Mouse (Mus musculus) midbrain, embryonic 10.5 days (tissue): ENCODE measurements at regions not wholly inside any gene's neighbourhood (a gene's known extent, or its start where the extent isn't known, plus 50 kb on each side); places are given as distances from the start of the nearest gene placed in this dataset.

ENCODE experiments used
- DNase-seq: peaks from one replicate; pipeline ENCODE4 v3.0.0-alpha.2; 2017; ENCODE audit warnings: low spot score
- H3K27ac ChIP-seq: fragments of 300-500 bp; sonication (generic); replicated peaks from 2 replicates; pipeline ENCODE4 v1.5.1; 2016; ENCODE audit warnings: mild to moderate bottlenecking
- H3K27me3 ChIP-seq: fragments of 300-500 bp; sonication (generic); 2 replicates; pipeline ENCODE4 v1.6.1; 2016; ENCODE audit warnings: low read depth, mild to moderate bottlenecking; ENCODE audit not compliant: poor library complexity, severe bottlenecking
- H3K36me3 ChIP-seq: fragments of 300-500 bp; sonication (generic); 2 replicates; pipeline ENCODE4 v1.6.1; 2016; ENCODE audit warnings: mild to moderate bottlenecking, moderate library complexity
- H3K4me1 ChIP-seq: fragments of 300-500 bp; sonication (generic); 2 replicates; pipeline ENCODE4 v1.6.1; 2016
- H3K4me3 ChIP-seq: fragments of 300-500 bp; sonication (generic); 2 replicates; pipeline ENCODE4 v1.5.1; 2016; ENCODE audit warnings: mild to moderate bottlenecking, moderate library complexity
- H3K9me3 ChIP-seq: fragments of 300-500 bp; sonication (generic); replicated peaks from 2 replicates; pipeline ENCODE4 v1.6.1; 2016; ENCODE audit warnings: mild to moderate bottlenecking
- WGBS: fragments of 180-500 bp; shearing (Covaris S2); methylation state at CpG from one replicate; pipeline ENCODE4 v1.1.7; 2016; 5-methylcytosine and 5-hydroxymethylcytosine counted together

DNA sequence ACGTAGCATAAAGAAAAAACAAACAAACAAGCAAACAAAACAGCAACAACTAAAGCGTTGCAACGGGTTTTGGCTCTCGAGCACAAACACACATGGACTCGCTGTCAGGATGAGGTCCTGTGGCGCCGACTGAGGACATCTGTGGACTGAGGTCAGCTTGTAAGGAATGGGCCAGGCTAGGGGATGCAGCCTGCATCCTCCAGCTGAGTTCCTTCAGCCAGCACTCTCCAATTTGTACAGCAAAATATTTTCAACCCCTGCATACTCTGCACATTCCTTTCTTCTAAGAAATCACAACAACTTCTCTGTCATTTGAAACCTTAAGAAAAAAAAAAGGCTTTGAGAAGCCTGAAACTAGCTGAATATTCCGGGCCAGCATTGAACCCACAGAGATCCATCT lies 78.5 kb upstream of the Krr1 start:
- Histone ChIP-seq H3K27ac (no peak overlapping the region), H3K36me3 (no peaks in the 10 kb centered on the region), H3K27me3 (no peaks in the 10 kb centered on the region), H3K9me3 (no peaks in the 10 kb centered on the region), H3K4me3 (no peak overlapping the region), H3K4me1 (0 out of 2 replicates have a peak, but pooled peaks cover 3% of the 10 kb centered on the region)
- WGBS = 78% methylated on average over 8 of the region's 8 CpGs
- DNase-seq = no peak

DNA sequence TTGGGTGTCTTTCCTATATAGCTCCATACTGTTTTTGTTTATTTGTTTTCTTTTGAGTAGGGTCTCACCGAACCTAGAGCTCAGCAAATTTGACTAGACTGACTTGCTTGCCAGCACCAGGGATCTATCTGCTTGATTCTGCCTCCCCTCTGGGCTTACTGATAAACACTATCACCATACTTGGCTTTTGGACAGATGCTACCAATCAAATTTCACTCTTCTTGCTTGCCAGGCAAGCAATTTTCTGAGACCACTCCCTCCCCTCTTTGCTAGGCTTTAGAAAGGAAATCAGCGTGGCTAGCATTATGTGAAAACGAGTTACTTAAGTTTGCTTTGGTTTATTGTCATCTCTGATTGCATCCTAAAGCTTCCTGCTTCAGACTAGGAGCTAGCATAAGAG lies 75.1 kb upstream of the Krr1 start:
- H3K27me3 ChIP-seq = no peaks in the 10 kb centered on the region
- H3K4me1 ChIP-seq = peaks cover 11% of the 10 kb centered on the region
- H3K27ac ChIP-seq = no peak overlapping the region
- H3K9me3 ChIP-seq = no peaks in the 10 kb centered on the region
- DNase-seq = no peak
- H3K36me3 ChIP-seq = no peaks in the 10 kb centered on the region
- WGBS = 79% methylated on average over 3 of the region's 3 CpGs
- no peak overlapping the region for H3K4me3 ChIP-seq

DNA sequence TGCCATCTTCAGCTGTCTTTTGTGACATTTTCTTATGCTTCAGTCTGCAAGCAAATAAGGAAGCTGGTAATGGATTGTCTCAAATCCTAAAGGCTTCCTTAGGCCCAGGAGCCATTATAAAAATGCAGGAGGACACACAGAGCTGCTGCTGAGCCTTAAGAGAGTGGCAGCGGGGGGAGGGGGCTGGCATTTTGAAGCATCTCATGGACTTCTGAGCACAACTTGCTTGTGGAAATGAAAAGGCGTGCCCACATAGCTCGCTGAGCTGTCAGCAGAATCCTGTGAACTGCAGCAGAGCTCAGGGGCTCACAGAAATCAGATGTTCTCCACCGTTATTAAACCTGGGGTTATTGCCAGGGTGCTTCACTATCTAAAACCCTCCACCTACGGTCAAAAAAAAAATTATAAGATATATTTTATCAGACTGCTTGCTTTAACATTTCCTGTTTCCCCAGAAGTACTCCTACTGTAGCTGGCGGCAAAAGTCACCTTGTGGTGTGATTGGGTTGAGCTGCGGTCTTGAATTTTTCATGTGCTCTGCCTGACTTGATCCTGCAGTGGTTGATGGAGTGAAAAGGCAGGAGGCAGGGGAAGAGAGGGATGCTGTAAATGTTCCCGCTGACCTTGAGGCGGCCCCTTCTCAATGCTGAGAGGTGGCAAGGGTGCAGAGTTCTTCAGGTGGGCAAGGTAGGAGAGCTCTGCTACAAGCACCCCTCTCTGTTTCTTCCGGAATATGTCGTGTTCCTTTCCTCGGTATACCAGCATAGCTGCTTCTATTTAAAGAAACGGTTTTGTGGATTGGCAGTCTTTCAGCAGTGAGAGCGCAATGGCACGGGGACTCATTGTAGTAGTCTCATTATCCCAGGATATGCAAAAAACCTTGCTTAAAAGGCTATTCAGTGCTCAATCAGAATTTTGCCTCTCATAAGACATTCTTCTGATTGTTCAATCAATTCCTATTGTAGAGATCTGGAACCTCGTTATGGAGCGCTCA lies 71.4 kb upstream of the Krr1 start:
- Histone ChIP-seq H3K27me3 (no peaks in the 10 kb centered on the region), H3K27ac (no peak overlapping the region), H3K4me3 (no peak overlapping the region), H3K36me3 (no peaks in the 10 kb centered on the region), H3K4me1 (peaks cover 8% of the 10 kb centered on the region), H3K9me3 (no peaks in the 10 kb centered on the region)
- WGBS = 80% methylated on average over 17 of the region's 17 CpGs
- no peak for DNase-seq

DNA sequence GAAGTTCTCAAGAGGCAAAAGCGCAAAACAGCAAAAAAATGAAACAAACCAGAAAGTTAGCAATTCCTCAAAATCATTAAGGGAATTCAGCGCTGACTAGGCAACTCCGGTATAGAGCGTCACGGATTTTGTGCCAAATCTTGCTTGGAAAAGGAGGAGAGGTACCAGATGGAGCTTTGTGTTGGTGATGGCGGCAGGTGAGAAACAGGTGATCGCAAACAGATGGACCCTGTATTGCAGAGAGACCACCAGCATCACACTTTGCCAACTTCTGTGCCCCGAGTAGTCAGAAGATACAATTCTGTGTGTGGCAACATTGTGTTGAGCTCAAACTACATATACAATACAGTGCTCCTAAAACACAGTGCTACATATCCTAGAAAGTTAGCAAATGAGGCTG lies 68.5 kb upstream of the Krr1 start:
- WGBS = 96% methylated on average over 8 of the region's 8 CpGs

DNA sequence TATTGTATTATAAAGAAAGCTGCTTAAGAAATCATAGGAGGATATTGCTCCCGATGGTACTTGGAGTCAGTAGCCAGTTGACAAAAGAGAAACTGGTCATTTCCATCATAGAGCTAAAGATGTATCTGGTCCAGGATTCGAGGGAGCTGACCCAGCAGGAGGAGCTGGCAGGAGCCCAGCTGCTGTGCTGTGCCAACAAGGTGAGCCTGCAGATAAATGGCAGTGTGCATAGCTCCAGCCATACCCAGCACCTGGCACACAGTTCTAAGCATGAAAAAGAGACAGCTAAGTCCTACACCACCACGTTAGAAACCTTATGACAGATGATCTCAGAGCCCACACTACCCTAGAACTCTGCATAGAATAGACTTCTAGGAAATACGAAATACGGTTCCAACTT lies 64.6 kb upstream of the Krr1 start:
- no peaks in the 10 kb centered on the region for H3K36me3 ChIP-seq
- H3K4me3 ChIP-seq = no peak overlapping the region
- H3K4me1 ChIP-seq = no peaks in the 10 kb centered on the region
- H3K27ac ChIP-seq = no peak overlapping the region
- WGBS = 88% methylated on average over 5 of the region's 5 CpGs
- DNase-seq = no peak
- no peaks in the 10 kb centered on the region for H3K27me3 ChIP-seq
- H3K9me3 ChIP-seq = no peaks in the 10 kb centered on the region

More for the DNA sequence above, 68.5 kb upstream of the Krr1 start:
- H3K36me3 ChIP-seq = no peaks in the 10 kb centered on the region
- no peaks in the 10 kb centered on the region for H3K9me3 ChIP-seq
- H3K4me1 ChIP-seq = peaks cover 8% of the 10 kb centered on the region
- H3K27me3 ChIP-seq = no peaks in the 10 kb centered on the region
- DNase-seq = no peak
- H3K27ac ChIP-seq = no peak overlapping the region
- H3K4me3 ChIP-seq = no peak overlapping the region

DNA sequence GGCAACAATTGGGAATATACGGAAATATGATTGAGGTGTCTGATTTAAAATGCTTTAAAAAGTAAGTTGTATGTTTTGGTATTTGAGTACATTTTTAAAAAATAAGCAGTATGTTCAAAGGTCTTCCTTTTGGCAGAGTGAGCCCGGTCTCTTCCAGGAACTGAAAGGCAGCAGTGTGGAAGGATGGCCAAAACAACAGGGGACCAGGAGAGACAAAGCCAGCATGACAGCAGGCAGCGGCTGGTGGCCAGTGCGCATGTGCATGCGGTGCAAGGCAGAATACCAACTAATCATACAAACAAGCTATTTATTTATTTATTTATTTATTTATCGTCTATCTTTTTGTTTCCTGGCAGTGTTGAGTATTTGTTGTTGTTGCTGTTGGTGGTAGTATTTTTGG lies 59.9 kb upstream of the Krr1 start:
- Histone ChIP-seq H3K4me1 (peaks cover 11% of the 10 kb centered on the region; the same call in 1 of the 2 replicates), H3K27ac (no peak overlapping the region), H3K4me3 (no peak overlapping the region), H3K9me3 (no peaks in the 10 kb centered on the region), H3K36me3 (no peaks in the 10 kb centered on the region), H3K27me3 (no peaks in the 10 kb centered on the region)
- 88% methylated on average over 6 of the region's 6 CpGs for WGBS
- DNase-seq = no peak

DNA sequence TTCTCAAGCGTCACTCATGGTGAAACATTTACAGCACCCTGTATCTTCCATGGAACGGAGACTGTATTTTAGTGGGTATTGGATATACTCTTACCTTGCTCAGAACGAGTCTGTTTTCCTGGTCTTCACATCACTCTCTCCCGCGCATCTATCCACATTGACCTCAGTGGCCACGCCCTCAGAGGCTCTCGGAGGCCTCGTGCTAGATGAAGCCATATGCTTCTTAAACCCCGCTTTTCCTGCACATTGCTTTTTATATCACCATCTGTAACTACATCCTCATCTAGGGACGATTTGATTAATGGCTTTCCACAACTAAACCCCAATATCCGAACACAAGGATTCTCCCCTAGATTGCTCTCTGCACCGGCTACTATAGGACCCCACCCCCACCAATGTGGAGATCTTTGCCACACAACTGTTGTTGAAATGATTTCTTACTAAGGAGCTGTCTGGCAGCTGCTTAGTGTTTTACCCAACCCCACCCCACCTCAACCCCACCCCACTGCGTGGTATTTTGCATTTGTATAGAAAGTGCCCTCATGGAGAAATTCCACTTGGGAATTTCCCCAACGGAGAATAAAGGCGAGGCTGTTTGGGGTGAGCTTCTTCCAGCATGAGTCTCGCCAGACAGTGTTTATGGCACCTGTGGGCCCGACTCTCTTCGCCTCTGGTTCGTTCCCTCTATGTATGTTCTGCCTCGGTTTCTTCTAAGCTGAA lies 59.2 kb upstream of the Krr1 start:
- H3K4me1 ChIP-seq = peaks cover 18% of the 10 kb centered on the region
- no peak overlapping the region for H3K27ac ChIP-seq
- no peaks in the 10 kb centered on the region for H3K27me3 ChIP-seq
- H3K9me3 ChIP-seq = no peaks in the 10 kb centered on the region
- H3K4me3 ChIP-seq = no peak overlapping the region
- no peak for DNase-seq
- H3K36me3 ChIP-seq = no peaks in the 10 kb centered on the region
- 86% methylated on average over 20 of the region's 20 CpGs for WGBS

DNA sequence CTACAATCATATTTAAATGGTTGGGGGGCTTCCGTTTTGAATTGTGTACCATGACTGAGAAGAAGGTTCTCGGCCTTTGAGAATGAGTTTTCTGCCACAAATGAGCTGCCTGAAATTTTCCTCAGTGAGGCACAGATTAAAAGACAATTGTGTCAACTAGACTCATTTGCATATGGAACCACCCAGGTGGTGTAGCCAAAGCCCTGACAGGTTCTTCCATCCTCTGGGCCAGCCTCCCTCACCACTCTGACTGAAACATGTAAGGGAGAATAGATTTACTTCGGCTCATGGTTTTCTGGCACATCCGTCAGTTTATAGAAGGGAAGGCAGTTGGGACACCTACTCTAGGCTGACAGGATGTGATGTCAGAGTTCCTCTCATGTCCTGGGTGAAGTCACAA lies 58.2 kb upstream of the Krr1 start:
- WGBS = 89% methylated on average over 4 of the region's 4 CpGs
- DNase-seq = no peak
- H3K9me3 ChIP-seq = no peaks in the 10 kb centered on the region
- no peak overlapping the region for H3K27ac ChIP-seq
- H3K4me1 ChIP-seq = peaks cover 19% of the 10 kb centered on the region
- H3K36me3 ChIP-seq = no peaks in the 10 kb centered on the region
- no peaks in the 10 kb centered on the region for H3K27me3 ChIP-seq
- no peak overlapping the region for H3K4me3 ChIP-seq

DNA sequence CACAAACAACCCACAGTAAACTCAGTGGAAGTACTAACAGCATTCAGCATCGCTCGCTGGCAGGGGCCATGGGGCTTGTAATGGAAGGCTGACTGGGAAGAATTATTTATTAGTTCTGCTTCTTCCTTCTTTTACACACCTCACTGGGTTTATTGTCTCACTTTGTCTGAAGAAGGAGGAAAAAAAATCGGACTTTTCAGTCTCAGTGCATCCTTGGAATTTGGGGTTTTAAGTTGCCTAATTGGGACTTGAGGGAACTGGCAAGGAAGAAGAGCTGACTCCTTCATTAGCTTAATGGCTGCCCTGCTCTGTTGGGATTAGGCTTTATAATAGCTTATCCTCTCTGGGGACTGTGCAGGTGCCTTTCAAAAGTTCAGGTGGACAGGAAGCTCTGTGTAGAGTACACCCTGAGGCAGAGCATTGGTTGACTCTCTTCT lies 54.4 kb upstream of the Krr1 start:
- Histone ChIP-seq H3K9me3 (no peaks in the 10 kb centered on the region), H3K4me1 (peaks cover 22% of the 10 kb centered on the region), H3K4me3 (no peak overlapping the region), H3K27ac (no peak overlapping the region), H3K36me3 (no peaks in the 10 kb centered on the region), H3K27me3 (0 out of 2 replicates have a peak, but pooled peaks cover 4% of the 10 kb centered on the region)
- 30% methylated on average over 3 of the region's 3 CpGs for WGBS
- DNase-seq = no peak

DNA sequence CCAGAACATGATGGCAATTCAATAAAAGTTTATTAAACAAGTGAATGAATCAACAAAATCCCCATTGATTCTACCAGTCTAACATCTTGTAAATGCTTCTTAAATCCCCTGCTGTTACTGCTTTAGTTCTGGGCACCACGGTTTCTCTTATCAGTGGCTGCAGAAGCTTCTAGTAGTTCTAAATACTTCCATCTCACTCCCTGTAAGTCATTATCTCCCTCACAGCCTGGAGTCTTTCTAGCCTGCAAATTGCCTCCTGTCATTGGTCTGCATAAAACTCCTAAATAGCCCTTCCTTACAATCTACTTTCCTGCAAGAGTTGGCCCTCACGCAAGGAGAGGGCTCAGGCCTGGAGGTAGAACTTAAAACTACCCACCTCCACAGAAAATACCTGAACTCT lies 53.0 kb upstream of the Krr1 start:
- H3K27me3 ChIP-seq = peaks cover 4% of the 10 kb centered on the region; the same call in 1 of the 2 replicates
- H3K4me1 ChIP-seq = peaks cover 27% of the 10 kb centered on the region
- no peak for DNase-seq
- H3K36me3 ChIP-seq = no peaks in the 10 kb centered on the region
- H3K9me3 ChIP-seq = no peaks in the 10 kb centered on the region
- 79% methylated on average over 2 of the region's 2 CpGs for WGBS
- no peak overlapping the region for H3K4me3 ChIP-seq
- no peak overlapping the region for H3K27ac ChIP-seq

DNA sequence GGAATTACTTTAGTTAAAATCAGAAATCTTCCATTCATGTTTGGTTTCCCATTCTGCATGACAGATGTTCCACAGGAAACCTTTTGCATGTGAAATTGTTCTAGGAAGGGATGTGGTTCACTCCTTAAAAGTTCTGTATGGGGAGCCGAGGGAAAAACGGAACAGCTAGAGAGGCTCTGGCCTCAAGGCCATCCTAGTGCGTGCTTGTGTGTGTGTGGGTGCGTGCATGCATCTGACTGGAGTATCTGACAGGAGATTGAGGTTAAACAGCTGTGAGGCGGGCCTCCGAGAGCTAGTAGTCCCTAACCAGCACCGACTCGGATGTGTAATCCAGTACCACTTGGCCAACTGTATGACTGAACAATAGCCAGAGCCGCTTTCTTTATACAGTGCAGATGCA lies 51.0 kb upstream of the Krr1 start:
- H3K27ac ChIP-seq = no peak overlapping the region
- WGBS = 88% methylated on average over 9 of the region's 9 CpGs
- peaks cover 12% of the 10 kb centered on the region for H3K27me3 ChIP-seq
- no peaks in the 10 kb centered on the region for H3K9me3 ChIP-seq
- no peak for DNase-seq
- peaks cover 40% of the 10 kb centered on the region for H3K4me1 ChIP-seq
- H3K36me3 ChIP-seq = no peaks in the 10 kb centered on the region
- H3K4me3 ChIP-seq = no peak overlapping the region
